Mouse (Mus musculus) embryonic facial prominence, embryonic 10.5 days (tissue): ENCODE results near the gene Gimap8. TPM values are rescaled to one million over a fixed set of nuclear protein-coding genes. Genes with fewer than 3 reads are reported as not detected.
A peak's percentile ranks its signal among the peaks of the same experiment; 100 is the strongest.
"Not testable (repeated sequence)": the region's sequence is repeated elsewhere in the genome, so short reads cannot be mapped to it uniquely, and the experiment has no call there.

Experiments used
- DNase-seq: peaks from one replicate; pipeline ENCODE4 v3.0.0-alpha.2; 2017; ENCODE audit warnings: low spot score
- H3K27ac ChIP-seq: fragments of 300-500 bp; sonication (generic); replicated peaks from 2 replicates; pipeline ENCODE4 v1.5.1; 2016; ENCODE audit warnings: mild to moderate bottlenecking
- H3K27me3 ChIP-seq: fragments of 300-500 bp; sonication (generic); replicated peaks from 2 replicates; pipeline ENCODE4 v1.6.1; 2016; ENCODE audit warnings: low read depth, mild to moderate bottlenecking; ENCODE audit not compliant: poor library complexity, severe bottlenecking
- H3K36me3 ChIP-seq: fragments of 300-500 bp; sonication (generic); replicated peaks from 2 replicates; pipeline ENCODE4 v1.6.1; 2016; ENCODE audit warnings: mild to moderate bottlenecking, moderate library complexity
- H3K4me1 ChIP-seq: fragments of 300-500 bp; sonication (generic); 2 replicates; pipeline ENCODE4 v1.6.1; 2016
- H3K4me3 ChIP-seq: fragments of 300-500 bp; sonication (generic); 2 replicates; pipeline ENCODE4 v1.5.1; 2016; ENCODE audit warnings: mild to moderate bottlenecking, moderate library complexity
- H3K9me3 ChIP-seq: fragments of 300-500 bp; sonication (generic); 2 replicates; pipeline ENCODE4 v1.6.1; 2016; ENCODE audit warnings: mild to moderate bottlenecking
- WGBS: fragments of 180-500 bp; shearing (Covaris S2); methylation state at CpG from one replicate; pipeline ENCODE4 v1.1.7; 2016; 5-methylcytosine and 5-hydroxymethylcytosine counted together
- polyA plus RNA-seq: library from polyadenylated mRNA; unstranded; fragments of >200 nt; fragmentation: Nextera tagmentation; extraction: Ambion mirVana; gene quantifications from 2 replicates; pipeline ENCODE4 v1.2.1, GENCODE M21; 2016

Gene Gimap8
- polyA plus RNA-seq, 1 experiment from 2014 or later = 0.51 TPM

- no peaks in the 10 kb centered on the region for H3K27me3 ChIP-seq
- no peaks in the 10 kb centered on the region for H3K36me3 ChIP-seq
- peaks cover 13% of the 10 kb centered on the region for H3K4me1 ChIP-seq
- H3K27ac ChIP-seq = no peak overlapping the region
- WGBS = 94% methylated on average over 9 of the region's 9 CpGs
- no peaks in the 10 kb centered on the region for H3K9me3 ChIP-seq
- no peak for DNase-seq
- H3K4me3 ChIP-seq = no peak overlapping the region
These were observed 27.4 kb downstream of the Gimap8 start for GRCm38 (mm10) chr6:48674291-48675058.

- Histone ChIP-seq H3K27ac (peak overlapping the region; percentile 70), H3K9me3 (no peaks in the 10 kb centered on the region), H3K27me3 (no peaks in the 10 kb centered on the region), H3K36me3 (no peaks in the 10 kb centered on the region), H3K4me3 (peak overlapping the region; percentile 40), H3K4me1 (peaks cover 13% of the 10 kb centered on the region)
- 44% methylated on average over 10 of the region's 10 CpGs for WGBS
- DNase-seq = no peak
These were observed 28.4 kb downstream of the Gimap8 start for GRCm38 (mm10) chr6:48675400-48675930.

- DNase-seq = peak; percentile 47
- no peaks in the 10 kb centered on the region for H3K36me3 ChIP-seq
- 15% methylated on average over 13 of the region's 13 CpGs for WGBS
- peak within 1 kb of the TSS; percentile 40 for H3K4me3 ChIP-seq
- H3K9me3 ChIP-seq = no peaks in the 10 kb centered on the region
- peak within 1 kb of the TSS; percentile 70 for H3K27ac ChIP-seq
- H3K4me1 ChIP-seq = peaks cover 13% of the 10 kb centered on the region
- H3K27me3 ChIP-seq = no peaks in the 10 kb centered on the region
These were observed 29.2 kb downstream of the Gimap8 start, which contains the start of gene Gimap9 for GRCm38 (mm10) chr6:48675931-48676859. Gimap9 (plus strand) TSS chr6:48676129.

- Histone ChIP-seq H3K4me1 (peaks cover 13% of the 10 kb centered on the region), H3K36me3 (no peaks in the 10 kb centered on the region), H3K27me3 (no peaks in the 10 kb centered on the region), H3K4me3 (peak overlapping the region; percentile 40), H3K9me3 (no peaks in the 10 kb centered on the region), H3K27ac (no peak overlapping the region)
- DNase-seq = no peak
- 88% methylated on average over 5 of the region's 5 CpGs for WGBS
These were observed 29.9 kb downstream of the Gimap8 start for GRCm38 (mm10) chr6:48676860-48677415.

DNA sequence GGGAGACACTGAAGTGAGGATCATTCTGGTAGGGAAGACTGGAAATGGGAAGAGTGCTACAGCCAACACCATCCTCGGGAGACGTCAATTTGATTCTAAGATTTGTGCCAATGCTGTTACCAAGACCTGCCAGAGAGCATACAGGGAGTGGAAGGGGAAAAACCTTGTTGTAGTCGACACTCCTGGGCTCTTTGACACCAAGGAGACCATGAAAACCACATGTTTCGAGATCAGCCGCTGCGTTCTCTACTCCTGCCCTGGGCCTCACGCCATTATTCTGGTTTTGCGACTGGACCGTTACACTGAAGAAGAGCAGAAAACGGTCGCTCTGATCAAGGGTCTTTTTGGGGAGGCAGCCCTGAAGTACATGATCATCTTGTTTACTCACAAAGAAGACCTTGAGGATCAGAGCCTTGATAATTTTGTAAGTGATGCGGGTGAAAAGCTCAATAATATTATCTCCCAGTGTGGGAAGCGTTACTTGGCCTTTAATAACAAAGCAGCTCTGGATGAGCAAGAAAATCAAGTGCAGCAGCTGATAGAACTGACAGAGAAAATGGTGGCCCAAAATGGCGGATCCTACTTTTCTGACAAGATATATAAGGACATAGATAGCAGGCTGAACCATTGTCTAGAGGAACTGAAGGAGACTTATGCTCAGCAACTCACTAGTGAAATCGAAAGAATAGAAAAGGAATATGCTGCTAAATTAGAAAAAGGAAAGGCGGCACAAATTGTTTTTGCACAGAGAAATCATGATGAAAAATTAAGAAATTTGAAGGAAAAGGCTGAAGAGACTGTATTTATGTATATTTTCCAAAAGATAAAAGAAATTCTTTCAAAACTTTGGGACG is 30.7 kb downstream of the Gimap8 start:
- Histone ChIP-seq H3K36me3 (no peaks in the 10 kb centered on the region), H3K4me1 (peaks cover 13% of the 10 kb centered on the region), H3K27ac (no peak overlapping the region), H3K27me3 (no peaks in the 10 kb centered on the region), H3K9me3 (no peaks in the 10 kb centered on the region), H3K4me3 (no peak overlapping the region)
- DNase-seq = no peak
- WGBS = 95% methylated on average over 17 of the region's 17 CpGs

DNA sequence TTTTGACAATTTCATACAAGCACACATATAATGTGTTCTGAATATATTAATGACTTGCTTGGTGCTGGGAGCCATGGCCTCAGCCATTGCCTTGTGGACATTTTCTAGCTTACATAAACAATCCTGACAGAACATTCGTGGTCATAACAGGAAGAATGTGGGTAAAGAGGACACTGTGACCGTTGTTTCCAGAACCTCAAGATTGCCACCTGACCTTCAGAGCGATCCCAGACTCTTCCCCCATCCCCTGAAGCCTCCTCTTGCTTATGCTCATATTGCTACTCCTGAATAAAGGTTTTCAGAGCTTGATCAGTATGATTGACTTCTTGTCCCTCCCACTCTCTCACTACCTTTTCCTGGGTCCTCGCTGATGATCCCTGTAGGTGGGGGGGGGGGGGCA is 31.4 kb downstream of the Gimap8 start:
- no peak overlapping the region for H3K4me3 ChIP-seq
- no peaks in the 10 kb centered on the region for H3K27me3 ChIP-seq
- no peaks in the 10 kb centered on the region for H3K36me3 ChIP-seq
- 82% methylated on average over 4 of the region's 4 CpGs for WGBS
- H3K4me1 ChIP-seq = peaks cover 13% of the 10 kb centered on the region
- no peak for DNase-seq
- H3K27ac ChIP-seq = no peak overlapping the region
- H3K9me3 ChIP-seq = no peaks in the 10 kb centered on the region

DNA sequence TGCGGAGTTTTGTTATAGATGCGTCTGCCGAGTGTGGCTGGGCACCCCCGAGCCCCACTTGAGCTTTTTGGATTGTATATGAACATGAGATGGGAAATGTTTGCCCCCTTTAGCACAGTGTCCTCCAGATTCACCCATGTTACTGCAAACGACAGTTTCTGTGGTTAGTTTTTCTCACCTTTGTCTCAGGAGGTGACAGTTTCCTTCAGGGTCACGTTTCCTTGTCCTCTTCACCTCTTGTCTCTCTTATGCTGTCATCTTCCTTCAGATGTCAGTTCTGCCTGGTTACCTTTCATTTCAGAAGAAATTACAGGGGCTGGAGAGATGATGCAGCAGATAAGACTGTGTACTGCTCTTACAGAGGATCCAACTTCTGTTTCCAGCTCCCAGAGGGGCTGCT is 32.7 kb downstream of the Gimap8 start:
- no peak for DNase-seq
- Histone ChIP-seq H3K36me3 (no peaks in the 10 kb centered on the region), H3K4me3 (no peak overlapping the region), H3K9me3 (no peaks in the 10 kb centered on the region), H3K27ac (no peak overlapping the region), H3K27me3 (no peaks in the 10 kb centered on the region), H3K4me1 (peaks cover 13% of the 10 kb centered on the region)
- WGBS = 82% methylated on average over 6 of the region's 6 CpGs

DNA sequence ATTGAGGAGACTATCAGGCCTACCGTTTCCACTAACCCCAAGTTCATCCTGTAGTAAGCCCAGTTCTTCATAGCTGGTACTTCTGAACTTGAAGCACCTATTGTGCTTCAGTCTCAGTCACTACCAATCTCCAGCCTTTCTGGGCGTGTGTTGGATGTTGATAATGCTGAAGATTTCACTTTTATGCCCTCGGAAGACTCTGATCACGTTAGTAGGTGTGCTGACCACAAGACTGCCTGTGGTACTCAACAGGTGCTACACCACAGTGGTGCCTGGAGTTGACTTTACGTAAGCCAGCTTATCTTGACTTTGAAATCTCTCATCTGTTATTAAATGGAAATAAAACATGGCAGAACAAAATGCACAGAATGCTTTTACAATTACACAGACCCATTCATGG is 33.4 kb downstream of the Gimap8 start:
- no peaks in the 10 kb centered on the region for H3K9me3 ChIP-seq
- H3K27ac ChIP-seq = no peak overlapping the region
- no peak overlapping the region for H3K4me3 ChIP-seq
- H3K4me1 ChIP-seq = peaks cover 11% of the 10 kb centered on the region
- DNase-seq = no peak
- H3K27me3 ChIP-seq = no peaks in the 10 kb centered on the region
- H3K36me3 ChIP-seq = no peaks in the 10 kb centered on the region
- 80% methylated on average over 5 of the region's 5 CpGs for WGBS

- Histone ChIP-seq H3K36me3 (no peaks in the 10 kb centered on the region), H3K9me3 (no peaks in the 10 kb centered on the region), H3K27ac (no peak overlapping the region), H3K27me3 (no peaks in the 10 kb centered on the region), H3K4me3 (no peak overlapping the region), H3K4me1 (no peaks in the 10 kb centered on the region; the same call in 1 of the 2 replicates)
- DNase-seq = no peak
- 84% methylated on average over 3 of the region's 3 CpGs for WGBS
These were observed 34.5 kb downstream of the Gimap8 start for GRCm38 (mm10) chr6:48681472-48682090.

- Histone ChIP-seq H3K4me1 (no peaks in the 10 kb centered on the region), H3K36me3 (no peaks in the 10 kb centered on the region), H3K27me3 (no peaks in the 10 kb centered on the region), H3K9me3 (no peaks in the 10 kb centered on the region), H3K27ac (no peak overlapping the region), H3K4me3 (no peak overlapping the region)
- 86% methylated on average over 4 of the region's 4 CpGs for WGBS
- no peak for DNase-seq
These were observed 35.2 kb downstream of the Gimap8 start for GRCm38 (mm10) chr6:48682271-48682670.

- not testable (repeated sequence) for H3K4me3 ChIP-seq, H3K27me3 ChIP-seq, H3K9me3 ChIP-seq, H3K36me3 ChIP-seq, H3K27ac ChIP-seq, H3K4me1 ChIP-seq, DNase-seq
- WGBS = 91% methylated on average over 4 of the region's 4 CpGs
These were observed 36.3 kb downstream of the Gimap8 start for GRCm38 (mm10) chr6:48683263-48683821.
